Mouse (Mus musculus): Measurements from ENCODE around the gene Prss45. TPM values are rescaled to one million over a fixed set of nuclear protein-coding genes. Genes with fewer than 3 reads are reported as not detected.

Prss45 gene
- polyA plus RNA-seq, 1 experiment from 2014 or later = not detected

DNA sequence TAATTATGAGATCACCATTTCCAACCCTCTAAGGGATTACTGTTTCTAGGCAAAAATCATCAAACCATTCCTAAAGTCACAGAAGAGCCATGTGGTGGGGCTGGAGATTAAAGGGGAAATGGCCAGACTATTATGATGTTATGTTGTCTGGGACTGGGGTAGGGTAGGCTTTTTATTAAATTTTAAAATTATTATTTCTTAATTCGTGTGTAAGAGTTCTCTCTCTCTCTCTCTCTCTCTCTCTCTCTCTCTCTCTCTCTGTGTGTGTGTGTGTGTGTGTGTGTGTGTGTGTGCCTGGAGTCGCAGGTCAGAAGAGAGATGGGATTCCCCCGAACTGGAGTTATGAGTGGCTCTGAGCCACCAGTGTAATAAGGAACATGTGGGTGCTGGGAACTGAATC is 8.0 kb upstream of the Prss45 start, which contains the start of gene Prss43:
Gene Prss43 (plus strand): TSS at position 301 of the 400 bp plus-strand sequence.
- H3K36me3 ChIP-seq (ENCODE audit: insufficient read depth, low read length) = no peaks in the 10 kb centered on the region
- no peak within 1 kb of the TSS for H3K9ac ChIP-seq (ENCODE audit: low read depth, low read length)
- no peaks in the 10 kb centered on the region for H3K27me3 ChIP-seq (ENCODE audit: insufficient read depth, low read length)
- no peak within 1 kb of the TSS for H3K27ac ChIP-seq
- H3K4me2 ChIP-seq (ENCODE audit: low read length) = no peak within 1 kb of the TSS
- no peak for ATAC-seq (replicated peaks; ENCODE audit: low FRiP score, low read depth)
- no peaks in the 10 kb centered on the region for H3K4me1 ChIP-seq (replicated peaks; ENCODE audit: insufficient read depth, low read length)
- H3K9me3 ChIP-seq (replicated peaks; ENCODE audit: low read length) = no peaks in the 10 kb centered on the region
- no peak for TF ChIP-seq CTCF (IDR thresholded peaks at IDR 0.05; ENCODE audit: low read depth)
- 71% methylated on average over 3 of the region's 3 CpGs for WGBS
- no peak for DNase-seq (ENCODE audit: low spot score)
- H3K4me3 ChIP-seq (replicated peaks; ENCODE audit: low read depth, low read length) = no peak within 1 kb of the TSS

DNA sequence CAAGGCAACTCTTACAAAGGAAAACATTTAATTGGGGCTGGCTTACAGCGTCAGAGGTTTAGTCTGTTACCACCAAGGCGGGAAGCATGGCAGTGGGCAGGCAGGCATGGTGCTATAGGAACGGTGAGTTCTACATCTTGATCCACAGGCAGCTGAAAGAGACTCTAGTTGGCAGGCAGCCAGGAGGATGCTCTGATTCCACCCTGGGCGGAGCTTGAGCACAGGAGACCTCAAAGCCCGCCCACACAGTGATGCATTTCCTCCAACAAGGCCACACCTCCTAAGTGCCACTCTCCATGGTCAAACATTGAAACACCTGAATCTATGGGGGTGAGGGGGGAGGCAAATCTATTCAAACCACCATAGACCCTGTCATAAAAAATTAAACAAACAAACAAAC is 1.4 kb upstream of the Prss45 start:
- H3K27ac ChIP-seq = no peak overlapping the region
- H3K36me3 ChIP-seq (ENCODE audit: insufficient read depth, low read length) = no peaks in the 10 kb centered on the region
- 69% methylated on average over 5 of the region's 5 CpGs for WGBS
- DNase-seq (ENCODE audit: low spot score) (no peak), ATAC-seq (replicated peaks; ENCODE audit: low FRiP score, low read depth) (no peak)
- no peaks in the 10 kb centered on the region for H3K4me1 ChIP-seq (replicated peaks; ENCODE audit: insufficient read depth, low read length)
- no peak overlapping the region for H3K4me3 ChIP-seq (replicated peaks; ENCODE audit: low read depth, low read length)
- H3K9ac ChIP-seq (ENCODE audit: low read depth, low read length) = no peak overlapping the region
- no peak for TF ChIP-seq CTCF (IDR thresholded peaks at IDR 0.05; ENCODE audit: low read depth)
- H3K4me2 ChIP-seq (ENCODE audit: low read length) = no peak overlapping the region
- no peaks in the 10 kb centered on the region for H3K27me3 ChIP-seq (ENCODE audit: insufficient read depth, low read length)
- H3K9me3 ChIP-seq (replicated peaks; ENCODE audit: low read length) = no peaks in the 10 kb centered on the region

DNA sequence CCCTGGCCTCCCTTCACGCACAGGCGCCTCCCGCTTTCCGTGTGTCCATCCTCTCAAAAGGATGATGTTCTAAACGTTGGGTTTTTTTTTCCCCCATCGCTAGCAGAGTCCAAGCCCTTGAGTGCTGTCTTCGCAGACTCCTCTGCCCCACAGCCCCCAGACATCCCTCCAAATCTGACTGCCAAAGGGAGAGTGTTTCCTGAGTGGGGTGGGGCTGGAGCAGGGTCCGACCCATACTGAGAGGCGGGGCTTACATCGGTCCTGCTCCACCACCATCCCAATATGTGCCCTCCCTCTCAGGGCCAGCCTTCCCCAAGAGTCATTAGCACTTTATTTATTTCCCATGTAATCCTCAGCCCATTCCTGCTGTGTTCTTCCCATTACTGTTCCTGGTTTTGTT is 573 bp downstream of the Prss45 start:
- no peak overlapping the region for H3K27ac ChIP-seq
- no peaks in the 10 kb centered on the region for H3K4me1 ChIP-seq (replicated peaks; ENCODE audit: insufficient read depth, low read length)
- no peaks in the 10 kb centered on the region for H3K27me3 ChIP-seq (ENCODE audit: insufficient read depth, low read length)
- TF ChIP-seq CTCF (IDR thresholded peaks at IDR 0.05; ENCODE audit: low read depth) = no peak
- no peak for DNase-seq (ENCODE audit: low spot score)
- no peak overlapping the region for H3K9ac ChIP-seq (ENCODE audit: low read depth, low read length)
- 41% methylated on average over 10 of the region's 10 CpGs for WGBS
- H3K4me3 ChIP-seq (replicated peaks; ENCODE audit: low read depth, low read length) = no peak overlapping the region
- H3K36me3 ChIP-seq (ENCODE audit: insufficient read depth, low read length) = no peaks in the 10 kb centered on the region
- H3K4me2 ChIP-seq (ENCODE audit: low read length) = 0 out of 2 replicates have a peak overlapping the region, but pooled peaks have one; percentile 15
- no peak for ATAC-seq (replicated peaks; ENCODE audit: low FRiP score, low read depth)
- H3K9me3 ChIP-seq (replicated peaks; ENCODE audit: low read length) = no peaks in the 10 kb centered on the region

DNA sequence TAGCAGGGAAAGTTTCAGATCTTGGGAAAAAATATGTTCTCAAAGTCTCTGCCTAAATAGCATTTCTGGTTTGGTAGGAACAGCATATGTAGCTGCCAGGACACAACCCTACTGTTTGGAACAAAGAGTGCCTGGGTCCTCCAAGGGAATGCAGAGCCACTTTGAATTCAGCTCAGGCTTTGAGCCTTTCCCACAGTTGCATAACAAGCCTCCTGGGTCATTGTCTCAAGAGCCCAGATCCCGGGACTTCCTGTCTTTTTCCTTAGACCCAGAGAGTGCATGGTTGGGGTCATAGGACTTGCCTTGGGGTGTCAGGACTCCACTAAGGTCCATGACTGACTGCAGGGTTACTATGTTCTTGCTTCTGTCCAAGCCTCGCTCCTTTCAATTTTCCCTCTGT is 1.7 kb downstream of the Prss45 start:
- no peak for TF ChIP-seq CTCF (IDR thresholded peaks at IDR 0.05; ENCODE audit: low read depth)

DNA sequence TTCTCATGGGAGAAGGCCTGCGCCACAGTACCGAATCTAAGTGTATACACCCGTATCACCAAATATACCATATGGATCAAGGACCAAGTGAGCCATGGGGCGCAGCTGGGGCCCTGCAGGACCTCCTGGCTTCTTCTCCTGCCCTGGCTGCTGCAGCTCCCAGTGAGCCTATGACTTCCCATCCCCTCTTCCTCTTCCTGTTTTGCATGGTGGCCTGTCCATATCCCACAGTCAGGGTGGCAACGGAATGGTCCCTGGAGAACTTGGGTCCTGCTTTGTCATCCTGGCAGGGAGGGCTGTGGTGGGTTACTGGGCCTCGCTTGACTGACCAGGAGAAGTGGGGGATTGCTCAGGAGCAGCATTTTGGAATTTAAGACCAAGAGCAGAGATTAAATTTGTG is 6.5 kb downstream of the Prss45 start:
- no peak for ATAC-seq (replicated peaks; ENCODE audit: low FRiP score, low read depth)
- Histone ChIP-seq H3K4me1 (replicated peaks; ENCODE audit: insufficient read depth, low read length) (no peaks in the 10 kb centered on the region), H3K27me3 (ENCODE audit: insufficient read depth, low read length) (no peaks in the 10 kb centered on the region), H3K9ac (ENCODE audit: low read depth, low read length) (no peak overlapping the region), H3K36me3 (ENCODE audit: insufficient read depth, low read length) (no peaks in the 10 kb centered on the region), H3K9me3 (replicated peaks; ENCODE audit: low read length) (no peaks in the 10 kb centered on the region), H3K4me3 (replicated peaks; ENCODE audit: low read depth, low read length) (no peak overlapping the region), H3K27ac (no peak overlapping the region), H3K4me2 (ENCODE audit: low read length) (no peak overlapping the region)
- TF ChIP-seq CTCF (IDR thresholded peaks at IDR 0.05; ENCODE audit: low read depth) = no peak
- DNase-seq (ENCODE audit: low spot score) = no peak
- WGBS = 83% methylated on average over 6 of the region's 6 CpGs

More for the DNA sequence above, 1.7 kb downstream of the Prss45 start:
- H3K27me3 ChIP-seq (ENCODE audit: insufficient read depth, low read length) = no peaks in the 10 kb centered on the region
- H3K4me1 ChIP-seq (replicated peaks; ENCODE audit: insufficient read depth, low read length) = no peaks in the 10 kb centered on the region
- no peak overlapping the region for H3K4me3 ChIP-seq (replicated peaks; ENCODE audit: low read depth, low read length)
- H3K36me3 ChIP-seq (ENCODE audit: insufficient read depth, low read length) = no peaks in the 10 kb centered on the region
- H3K4me2 ChIP-seq (ENCODE audit: low read length) = no peak overlapping the region
- no peak overlapping the region for H3K27ac ChIP-seq
- no peaks in the 10 kb centered on the region for H3K9me3 ChIP-seq (replicated peaks; ENCODE audit: low read length)
- H3K9ac ChIP-seq (ENCODE audit: low read depth, low read length) = no peak overlapping the region
- ATAC-seq (replicated peaks; ENCODE audit: low FRiP score, low read depth) = no peak
- WGBS = 61% methylated on average over 2 of the region's 2 CpGs
- DNase-seq (ENCODE audit: low spot score) = no peak

DNA sequence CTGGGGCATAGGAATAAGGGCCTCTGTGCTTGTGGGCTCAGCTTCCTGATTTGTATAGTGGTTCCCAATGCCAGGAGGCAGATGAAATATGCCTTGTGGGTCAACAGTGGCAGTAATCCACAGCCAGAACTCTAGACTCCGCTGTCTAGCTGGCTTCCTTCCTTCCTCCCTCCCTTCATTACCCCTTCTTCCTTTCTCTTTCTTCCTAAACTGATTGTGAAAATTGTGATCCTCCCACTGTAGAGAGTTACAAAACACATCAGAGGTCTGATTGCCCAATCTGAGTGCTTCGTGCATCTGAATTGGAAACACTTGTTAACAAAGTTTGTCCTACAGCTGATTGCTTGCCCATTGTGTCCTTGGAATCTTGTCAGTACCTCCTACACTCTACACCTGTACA is 7.0 kb downstream of the Prss45 start:
- no peak for TF ChIP-seq CTCF (IDR thresholded peaks at IDR 0.05; ENCODE audit: low read depth)
- ATAC-seq (replicated peaks; ENCODE audit: low FRiP score, low read depth) = no peak
- no peak overlapping the region for H3K4me2 ChIP-seq (ENCODE audit: low read length)

DNA sequence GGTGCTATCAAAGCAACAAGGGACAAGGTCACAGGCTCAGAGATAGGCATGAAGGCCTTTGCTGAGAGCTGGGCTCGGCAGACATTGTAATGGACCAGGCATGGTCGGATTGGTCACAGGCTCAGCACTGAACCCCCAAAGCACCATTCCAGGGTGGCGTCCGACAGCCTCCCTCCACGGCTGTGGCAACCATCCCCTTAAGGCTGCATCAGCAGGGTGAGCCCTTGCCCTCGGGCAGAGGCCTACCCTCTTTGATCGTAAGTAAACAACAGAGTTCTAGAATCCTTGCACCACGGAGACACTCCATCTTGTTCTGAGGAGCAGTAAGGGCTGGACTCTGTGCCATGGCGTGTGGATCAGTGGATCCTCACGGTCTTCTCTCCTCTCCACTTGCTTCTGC is 9.8 kb downstream of the Prss45 start, which contains the start of gene Prss46:
Gene Prss46 (plus strand): TSS at position 301 of the 400 bp plus-strand sequence.
- H3K9me3 ChIP-seq (replicated peaks; ENCODE audit: low read length) = no peaks in the 10 kb centered on the region
- no peak for TF ChIP-seq CTCF (IDR thresholded peaks at IDR 0.05; ENCODE audit: low read depth)

More for the DNA sequence above, 7.0 kb downstream of the Prss45 start:
- 36% methylated on average over 2 of the region's 2 CpGs for WGBS
- H3K9me3 ChIP-seq (replicated peaks; ENCODE audit: low read length) = no peaks in the 10 kb centered on the region
- peak; percentile 25 for DNase-seq (ENCODE audit: low spot score)
- no peaks in the 10 kb centered on the region for H3K4me1 ChIP-seq (replicated peaks; ENCODE audit: insufficient read depth, low read length)
- no peaks in the 10 kb centered on the region for H3K36me3 ChIP-seq (ENCODE audit: insufficient read depth, low read length)
- no peak overlapping the region for H3K9ac ChIP-seq (ENCODE audit: low read depth, low read length)
- H3K27me3 ChIP-seq (ENCODE audit: insufficient read depth, low read length) = no peaks in the 10 kb centered on the region
- H3K4me3 ChIP-seq (replicated peaks; ENCODE audit: low read depth, low read length) = no peak overlapping the region
- H3K27ac ChIP-seq = no peak overlapping the region

More for the DNA sequence above, 9.8 kb downstream of the Prss45 start, which contains the start of gene Prss46:
- Histone ChIP-seq H3K27me3 (ENCODE audit: insufficient read depth, low read length) (no peaks in the 10 kb centered on the region), H3K4me3 (replicated peaks; ENCODE audit: low read depth, low read length) (no peak within 1 kb of the TSS), H3K4me1 (replicated peaks; ENCODE audit: insufficient read depth, low read length) (no peaks in the 10 kb centered on the region), H3K4me2 (ENCODE audit: low read length) (no peak within 1 kb of the TSS), H3K36me3 (ENCODE audit: insufficient read depth, low read length) (no peaks in the 10 kb centered on the region), H3K27ac (no peak within 1 kb of the TSS), H3K9ac (ENCODE audit: low read depth, low read length) (no peak within 1 kb of the TSS)
- 86% methylated on average over 10 of the region's 10 CpGs for WGBS
- DNase-seq (ENCODE audit: low spot score) = no peak
- ATAC-seq (replicated peaks; ENCODE audit: low FRiP score, low read depth) = no peak

Data from kidney, postnatal 0 days (tissue).